Mouse (Mus musculus) intestine, embryonic 15.5 days (tissue): ENCODE data around the gene Zc2hc1c. TPM values are rescaled to one million over a fixed set of nuclear protein-coding genes. Genes with fewer than 3 reads are reported as not detected.

Experiments used
- ATAC-seq: fragments of 200-750 bp; cut with Nextera tagmentation; 2 replicates; pipeline ENCODE4 v1.8.0; 2017; ENCODE audit warnings: moderate TSS enrichment, moderate library complexity
- H3K27ac ChIP-seq: fragments of 300-500 bp; sonication (generic); 2 replicates; pipeline ENCODE4 v1.5.1; 2015; ENCODE audit warnings: mild to moderate bottlenecking, inconsistent platforms
- H3K27me3 ChIP-seq: fragments of 300-500 bp; sonication (generic); replicated peaks from 2 replicates; pipeline ENCODE4 v1.6.1; 2015; ENCODE audit warnings: inconsistent platforms
- H3K36me3 ChIP-seq: fragments of 300-500 bp; sonication (generic); 2 replicates; pipeline ENCODE4 v1.6.1; 2015; ENCODE audit warnings: inconsistent platforms
- H3K4me1 ChIP-seq: fragments of 300-500 bp; sonication (generic); replicated peaks from 2 replicates; pipeline ENCODE4 v1.6.1; 2015; ENCODE audit warnings: inconsistent platforms
- H3K4me2 ChIP-seq: fragments of 300-500 bp; sonication (generic); replicated peaks from 2 replicates; pipeline ENCODE4 v1.6.1; 2015; ENCODE audit warnings: mild to moderate bottlenecking, inconsistent platforms
- H3K4me3 ChIP-seq: fragments of 300-500 bp; sonication (generic); replicated peaks from 2 replicates; pipeline ENCODE4 v1.5.1; 2015; ENCODE audit warnings: inconsistent platforms
- H3K9ac ChIP-seq: fragments of 300-500 bp; sonication (generic); 2 replicates; pipeline ENCODE4 v1.6.1; 2015; ENCODE audit warnings: inconsistent platforms
- H3K9me3 ChIP-seq: fragments of 300-500 bp; sonication (generic); 2 replicates; pipeline ENCODE4 v1.6.1; 2016; ENCODE audit warnings: inconsistent platforms
- WGBS: fragments of 180-500 bp; shearing (Covaris S2); methylation state at CpG from one replicate; pipeline ENCODE4 v1.1.7; 2015; 5-methylcytosine and 5-hydroxymethylcytosine counted together
- polyA plus RNA-seq: library from polyadenylated mRNA; unstranded; fragments of >200 nt; fragmentation: Nextera tagmentation; extraction: Ambion mirVana; gene quantifications from 2 replicates; pipeline ENCODE4 v1.2.1, GENCODE M21; 2015

The Zc2hc1c gene
- polyA plus RNA-seq, 1 experiment from 2014 or later, result 1.7 TPM

- Histone ChIP-seq H3K4me3 (no peak overlapping the region), H3K4me1 (peaks cover 2% of the 10 kb centered on the region; the same call in 1 of the 2 replicates), H3K4me2 (no peak overlapping the region), H3K27ac (no peak overlapping the region), H3K36me3 (peaks cover 15% of the 10 kb centered on the region), H3K9ac (no peak overlapping the region), H3K9me3 (no peaks in the 10 kb centered on the region), H3K27me3 (no peaks in the 10 kb centered on the region)
- ATAC-seq, result no peak
- WGBS, result 94% methylated on average over 6 of the region's 6 CpGs
Observed at GRCm38 (mm10) chr12:85345559-85345958, 57.2 kb downstream of the Zc2hc1c start.

DNA sequence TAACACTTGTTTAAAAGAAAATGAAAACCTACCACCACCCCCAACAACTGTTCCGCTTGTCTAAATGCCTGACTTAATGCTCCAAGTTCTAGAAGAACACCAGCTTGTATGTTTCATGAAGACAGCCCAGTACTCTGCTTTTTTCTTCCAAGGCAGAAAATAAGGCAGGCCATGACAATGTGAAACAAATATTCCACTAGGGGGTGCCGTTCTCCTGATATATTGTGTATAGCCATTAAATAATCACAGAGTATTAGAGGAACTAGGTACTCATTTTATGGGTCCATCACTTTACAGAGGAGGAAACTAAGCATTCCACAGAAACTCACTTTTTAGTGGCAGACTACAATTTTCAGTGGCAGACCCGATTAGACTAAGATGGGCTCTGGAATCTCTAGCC lies 58.0 kb downstream of the Zc2hc1c start:
- peak; percentile 66 for ATAC-seq
- Histone ChIP-seq H3K27me3 (no peaks in the 10 kb centered on the region), H3K9me3 (no peaks in the 10 kb centered on the region), H3K4me2 (no peak overlapping the region), H3K4me3 (no peak overlapping the region), H3K4me1 (peaks cover 2% of the 10 kb centered on the region; the same call in 1 of the 2 replicates), H3K27ac (no peak overlapping the region), H3K9ac (no peak overlapping the region), H3K36me3 (peaks cover 15% of the 10 kb centered on the region)
- 52% methylated on average over 3 of the region's 3 CpGs for WGBS

DNA sequence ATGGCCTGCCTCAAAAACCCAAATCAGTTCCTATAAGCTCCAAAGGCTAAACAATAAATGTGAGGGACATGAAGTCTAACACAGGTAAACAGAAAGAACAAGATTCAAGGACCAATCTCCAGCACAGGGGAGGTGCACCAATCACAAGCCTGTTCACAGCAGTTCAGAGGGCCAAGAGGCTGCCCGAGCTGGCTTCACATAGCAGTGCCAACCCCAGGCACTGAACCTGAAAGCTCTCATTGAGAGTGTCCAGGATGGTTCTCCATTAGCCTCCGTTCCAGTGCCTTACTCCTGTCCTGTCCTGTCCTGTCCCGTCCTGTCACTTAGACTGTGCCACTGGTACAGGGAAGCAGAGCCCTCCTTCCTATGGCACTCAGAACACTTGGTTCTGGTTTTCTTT lies 58.8 kb downstream of the Zc2hc1c start:
- no peaks in the 10 kb centered on the region for H3K4me1 ChIP-seq
- H3K9me3 ChIP-seq, result no peaks in the 10 kb centered on the region
- H3K27me3 ChIP-seq, result no peaks in the 10 kb centered on the region
- WGBS, result 77% methylated on average over 3 of the region's 3 CpGs
- peaks cover 13% of the 10 kb centered on the region for H3K36me3 ChIP-seq
- H3K4me2 ChIP-seq, result no peak overlapping the region
- no peak for ATAC-seq
- no peak overlapping the region for H3K9ac ChIP-seq
- H3K27ac ChIP-seq, result no peak overlapping the region
- no peak overlapping the region for H3K4me3 ChIP-seq

DNA sequence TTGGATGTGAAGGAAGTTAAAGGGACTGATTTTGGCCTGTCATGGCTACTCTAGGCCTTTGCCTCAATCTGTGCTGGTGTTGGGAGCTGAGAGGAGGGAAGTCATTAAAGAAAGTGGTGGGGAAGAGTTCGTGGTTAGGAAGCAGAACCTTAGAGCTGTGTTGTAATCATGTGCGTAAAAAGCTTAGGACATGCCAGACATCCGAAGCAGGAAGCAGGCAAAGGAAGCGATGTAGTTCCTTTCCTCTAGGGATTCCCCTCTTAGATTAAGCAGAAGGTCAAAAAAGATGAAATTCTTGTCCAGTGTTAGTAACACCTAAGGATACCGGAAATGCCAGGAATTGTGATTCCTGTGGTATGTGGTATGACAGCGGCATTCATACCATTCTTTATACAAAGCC lies 59.9 kb downstream of the Zc2hc1c start:
- no peak overlapping the region for H3K9ac ChIP-seq
- H3K9me3 ChIP-seq, result no peaks in the 10 kb centered on the region
- peaks cover 12% of the 10 kb centered on the region for H3K36me3 ChIP-seq
- no peaks in the 10 kb centered on the region for H3K27me3 ChIP-seq
- ATAC-seq, result no peak; the same call in 1 of the 2 replicates
- 0 out of 2 replicates have a peak overlapping the region, but pooled peaks have one; percentile 11 for H3K27ac ChIP-seq
- no peak overlapping the region for H3K4me3 ChIP-seq
- no peaks in the 10 kb centered on the region for H3K4me1 ChIP-seq
- 83% methylated on average over 6 of the region's 6 CpGs for WGBS
- H3K4me2 ChIP-seq, result no peak overlapping the region

Other genes starting within 250 kb of the Zc2hc1c start
- 1.9 and 2.1 TPM in 2 replicates for gene Prox2, start 177.8 kb upstream of the Zc2hc1c start, polyA plus RNA-seq
- 117 and 125 TPM in 2 replicates for gene Dlst, start 177.8 kb upstream of the Zc2hc1c start, polyA plus RNA-seq
- gene Rps6kl1, start 137.3 kb upstream of the Zc2hc1c start, polyA plus RNA-seq, result 2.4 and 2.6 TPM in 2 replicates
- gene Pgf, start 110.8 kb upstream of the Zc2hc1c start, polyA plus RNA-seq, result 15.6 and 15.8 TPM in 2 replicates
- gene Eif2b2, start 69.1 kb upstream of the Zc2hc1c start, polyA plus RNA-seq, result 66.8 and 72.0 TPM in 2 replicates
- 6.7 and 6.9 TPM in 2 replicates for gene Mlh3, start 18.0 kb upstream of the Zc2hc1c start, polyA plus RNA-seq
- 47.6 and 58.2 TPM in 2 replicates for gene Acyp1, start 153 bp upstream of the Zc2hc1c start, polyA plus RNA-seq
- gene Nek9, start 50.8 kb downstream of the Zc2hc1c start, polyA plus RNA-seq, result 16.2 and 16.7 TPM in 2 replicates
- 343 and 345 TPM in 2 replicates for gene Tmed10, start 86.3 kb downstream of the Zc2hc1c start, polyA plus RNA-seq
- 4.9 and 5.3 TPM in 2 replicates for gene Fos, start 185.3 kb downstream of the Zc2hc1c start, polyA plus RNA-seq